Mouse (Mus musculus) liver, adult 2 months (tissue): Measurements from ENCODE around the gene Fam53a. TPM values are rescaled to one million over a fixed set of nuclear protein-coding genes. Genes with fewer than 3 reads are reported as not detected.

Experiments
- DNase-seq: peaks from one replicate; pipeline ENCODE4 v3.0.0-alpha.2; 2011; ENCODE audit warnings: low read depth, low spot score; ENCODE audit errors: extremely low read depth
- H3K27ac ChIP-seq: fragments of 200-500 bp; replicated peaks from 2 replicates; pipeline ENCODE4 v1.5.1; 2012; ENCODE audit warnings: low read depth, mild to moderate bottlenecking, control low read depth, inconsistent platforms, low read length; ENCODE audit not compliant: insufficient read depth
- H3K27me3 ChIP-seq: fragments of 200-500 bp; 2 replicates; pipeline ENCODE4 v1.6.1; 2012; ENCODE audit warnings: mild to moderate bottlenecking, moderate library complexity, low read length, inconsistent platforms; ENCODE audit not compliant: control insufficient read depth, insufficient read depth
- H3K36me3 ChIP-seq: fragments of 200-500 bp; 2 replicates; pipeline ENCODE4 v1.6.1; 2012; ENCODE audit warnings: low read length, inconsistent platforms; ENCODE audit not compliant: control insufficient read depth, insufficient read depth
- H3K4me1 ChIP-seq: fragments of 200-500 bp; 2 replicates; pipeline ENCODE4 v1.6.1; 2011; ENCODE audit warnings: low read length; ENCODE audit not compliant: control insufficient read depth, insufficient read depth
- H3K4me3 ChIP-seq: fragments of 200-500 bp; 2 replicates; pipeline ENCODE4 v1.5.1; 2011; ENCODE audit warnings: low read depth, mild to moderate bottlenecking, control low read depth, low read length, moderate library complexity; ENCODE audit not compliant: insufficient read depth
- H3K79me2 ChIP-seq: fragments of 200-500 bp; 2 replicates; pipeline ENCODE4 v1.6.1; 2012; ENCODE audit warnings: inconsistent platforms, mild to moderate bottlenecking, low read length, moderate library complexity; ENCODE audit not compliant: control insufficient read depth, insufficient read depth
- H3K9ac ChIP-seq: fragments of 200-500 bp; 2 replicates; pipeline ENCODE4 v1.6.1; 2012; ENCODE audit warnings: low read depth, mild to moderate bottlenecking, control low read depth, inconsistent platforms, low read length
- CTCF ChIP-seq: fragments of 200-500 bp; IDR thresholded peaks from 2 replicates; pipeline ENCODE4 v1.5.1; 2011; ENCODE audit warnings: low read depth, low read length, control low read depth
- POLR2A ChIP-seq: fragments of 200-500 bp; IDR thresholded peaks from 2 replicates; pipeline ENCODE4 v1.6.1; 2011; ENCODE audit warnings: low read length, control low read depth; ENCODE audit not compliant: insufficient read depth; ENCODE audit errors: extremely low read depth
- WGBS: fragments of 180-500 bp; shearing (Covaris S2); methylation state at CpG from one replicate; pipeline ENCODE4 v1.1.7; 2018; 5-methylcytosine and 5-hydroxymethylcytosine counted together
- polyA plus RNA-seq: library from polyadenylated mRNA; depleted of rRNA; stranded (reverse); fragments of >200 nt; gene quantifications from 2 replicates; pipeline ENCODE4 v1.2.3, GENCODE M21; 2012; rRNA removed
- total RNA-seq: library from RNA; depleted of rRNA; stranded (reverse); fragments of >200 nt; gene quantifications from 2 replicates; pipeline ENCODE4 v1.2.3, GENCODE M21; 2014; rRNA removed

Gene Fam53a
- total and polyA plus RNA-seq, 2 experiments = 9.4 to 19.4 TPM

GRCm38 (mm10) chr5:33556277-33556995 lies 73.0 kb downstream of the Fam53a start:
- Histone ChIP-seq H3K79me2 (no peaks in the 10 kb centered on the region), H3K36me3 (no peaks in the 10 kb centered on the region), H3K27ac (no peak overlapping the region), H3K4me1 (no peaks in the 10 kb centered on the region), H3K4me3 (no peak overlapping the region), H3K9ac (no peak overlapping the region), H3K27me3 (no peaks in the 10 kb centered on the region)
- no peak for DNase-seq
- 76% methylated on average over 14 of the region's 14 CpGs for WGBS
- TF ChIP-seq POLR2A = no peak
- TF ChIP-seq CTCF = no peak

Other genes with a start within 250 kb of the Fam53a start
- gene Nkx1-1, start 195.7 kb downstream of the Fam53a start, total RNA-seq = not detected in 2 replicates
- gene Nkx1-1, start 195.7 kb downstream of the Fam53a start, polyA plus RNA-seq = not detected in 2 replicates
- 0.09 and 0.34 TPM in 2 replicates for gene Gm9903, start 290 bp upstream of the Fam53a start, total RNA-seq
- gene Gm9903, start 290 bp upstream of the Fam53a start, polyA plus RNA-seq = 0.06 TPM in 1 of 2 replicates, not detected in the other
- 20.7 TPM in 2 replicates for gene Slbp, start 22.9 kb upstream of the Fam53a start, total RNA-seq
- 5.6 and 6.3 TPM in 2 replicates for gene Slbp, start 22.9 kb upstream of the Fam53a start, polyA plus RNA-seq
- 0.92 and 2.3 TPM in 2 replicates for gene Tacc3, start 28.5 kb upstream of the Fam53a start, total RNA-seq
- 0.82 and 1.3 TPM in 2 replicates for gene Tacc3, start 28.5 kb upstream of the Fam53a start, polyA plus RNA-seq
- 12.0 and 13.8 TPM in 2 replicates for gene Tmem129, start 28.8 kb upstream of the Fam53a start, total RNA-seq
- 39.8 and 41.0 TPM in 2 replicates for gene Tmem129, start 28.8 kb upstream of the Fam53a start, polyA plus RNA-seq
- 18.8 and 18.9 TPM in 2 replicates for gene Fgfr3, start 92.0 kb upstream of the Fam53a start, total RNA-seq
- 47.7 and 57.0 TPM in 2 replicates for gene Fgfr3, start 92.0 kb upstream of the Fam53a start, polyA plus RNA-seq
- gene Letm1, start 153.2 kb upstream of the Fam53a start, total RNA-seq = 17.9 and 19.0 TPM in 2 replicates
- gene Letm1, start 153.2 kb upstream of the Fam53a start, polyA plus RNA-seq = 48.5 and 66.4 TPM in 2 replicates
- gene Nsd2, start 191.1 kb upstream of the Fam53a start, total RNA-seq = 8.8 and 9.3 TPM in 2 replicates
- gene Nsd2, start 191.1 kb upstream of the Fam53a start, polyA plus RNA-seq = 2.5 and 2.6 TPM in 2 replicates